Mouse (Mus musculus) lung, postnatal 10 days (tissue): Measurements from ENCODE around the gene Kcnj6.

ENCODE experiments used
- DNase-seq: peaks from one replicate; pipeline ENCODE4 v3.0.0; 2021

Kcnj6 gene

GRCm38 (mm10) chr16:94713480-94714094 is 283.9 kb downstream of the Kcnj6 start:
- peak; percentile 82 for DNase-seq

- no peak for DNase-seq
Observed at GRCm38 (mm10) chr16:94701971-94702370, 295.5 kb downstream of the Kcnj6 start.

- no peak for DNase-seq
Observed at GRCm38 (mm10) chr16:94701141-94701540, 296.4 kb downstream of the Kcnj6 start.
